Mouse (Mus musculus) CD4-positive helper T cell, adult 2 months (primary cell): ENCODE measurements at regions not wholly inside any gene's neighbourhood (a gene's known extent, or its start where the extent isn't known, plus 50 kb on each side); places are given as distances from the start of the nearest gene placed in this dataset.

ENCODE experiments used
- DNase-seq: peaks from one replicate; pipeline ENCODE4 v3.0.0-alpha.2; 2012; ENCODE audit warnings: low read depth, missing footprints, low spot score

DNA sequence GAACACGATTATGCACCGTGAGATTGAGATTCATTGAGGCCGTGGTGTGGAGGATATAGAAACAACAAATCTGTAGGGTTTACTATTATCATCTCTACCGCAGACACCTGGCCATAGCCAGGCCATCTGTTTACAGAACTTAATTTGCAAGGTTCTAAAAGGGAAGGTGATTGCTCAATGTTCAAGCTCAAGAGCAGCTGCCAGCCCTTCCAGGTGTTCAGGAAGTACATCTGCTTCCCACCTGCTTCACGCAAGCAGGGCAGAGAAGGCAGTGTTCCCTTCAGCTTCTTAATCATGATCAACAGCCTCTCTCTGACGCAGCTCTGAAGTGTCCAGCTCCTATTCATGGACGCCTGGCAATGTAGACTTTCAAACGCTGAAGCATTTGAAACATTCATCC, 202.4 kb upstream of the Prdm1 start:
- no peak for DNase-seq

- DNase-seq: no peak
These were observed 200.7 kb upstream of the Prdm1 start for GRCm38 (mm10) chr10:44728963-44729362.

DNA sequence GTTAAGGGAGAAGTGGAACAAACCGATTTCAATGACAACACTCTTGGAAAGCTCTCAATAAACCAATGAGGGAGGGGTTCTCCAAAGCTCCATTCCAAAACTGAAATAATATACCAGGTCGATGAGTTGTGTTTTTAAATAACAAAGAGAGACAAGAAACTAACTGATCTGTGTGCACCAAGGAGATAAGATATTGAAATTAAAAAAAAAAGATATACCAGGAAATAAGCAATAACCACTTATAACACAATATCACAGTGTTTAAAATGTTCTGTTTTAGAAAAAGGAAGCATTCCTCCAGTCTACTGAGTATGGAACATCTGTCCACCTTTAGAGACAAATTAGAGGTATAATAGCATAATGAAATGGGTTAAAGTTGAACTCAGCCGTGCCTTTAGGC, 196.3 kb upstream of the Prdm1 start:
- no peak for DNase-seq

GRCm38 (mm10) chr10:44723845-44724244, 195.5 kb upstream of the Prdm1 start:
- DNase-seq: no peak

GRCm38 (mm10) chr10:44723321-44723720, 195.0 kb upstream of the Prdm1 start:
- no peak for DNase-seq

- no peak for DNase-seq
These were observed 193.4 kb upstream of the Prdm1 start for GRCm38 (mm10) chr10:44721670-44722069.

GRCm38 (mm10) chr10:44716612-44717011, 188.3 kb upstream of the Prdm1 start:
- DNase-seq: no peak

DNA sequence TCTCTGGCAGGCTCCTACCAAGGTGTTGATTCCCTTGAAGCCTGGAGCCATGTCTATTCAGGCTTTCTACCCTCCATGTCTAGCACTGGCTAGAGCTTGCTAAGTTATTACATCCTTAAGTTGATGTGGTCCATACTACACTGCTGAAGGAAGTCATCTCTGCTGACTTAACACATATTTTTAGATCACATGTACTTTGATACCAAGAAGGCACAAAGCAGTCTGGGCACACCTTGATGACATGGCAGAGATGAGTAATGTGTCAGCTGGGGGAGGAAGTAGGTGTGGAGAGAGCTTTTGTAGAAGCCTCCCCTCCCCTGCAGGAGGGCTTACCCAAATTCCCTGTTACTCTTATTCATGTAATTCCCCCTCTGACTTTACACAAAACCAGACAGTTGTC, 187.6 kb upstream of the Prdm1 start:
- DNase-seq: no peak

DNA sequence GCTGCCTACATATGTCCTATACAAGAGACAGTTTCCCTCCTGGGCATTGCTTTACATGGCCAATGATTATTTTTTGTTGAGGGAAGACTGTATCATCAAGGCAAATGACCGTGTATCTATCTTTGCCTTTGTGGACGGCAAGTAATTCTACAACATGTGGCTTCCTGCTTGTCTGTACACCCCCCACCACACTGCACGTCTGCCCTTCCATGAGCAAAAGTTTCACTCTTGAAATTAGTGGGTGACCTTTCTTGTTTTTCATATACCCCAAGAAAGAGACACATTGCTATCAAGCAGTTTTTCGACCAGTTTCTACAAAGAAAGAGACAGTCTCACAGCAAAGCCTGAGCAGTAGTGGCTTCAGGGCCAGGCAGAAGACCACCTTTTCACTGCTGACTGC, 180.5 kb upstream of the Prdm1 start:
- DNase-seq: no peak

DNA sequence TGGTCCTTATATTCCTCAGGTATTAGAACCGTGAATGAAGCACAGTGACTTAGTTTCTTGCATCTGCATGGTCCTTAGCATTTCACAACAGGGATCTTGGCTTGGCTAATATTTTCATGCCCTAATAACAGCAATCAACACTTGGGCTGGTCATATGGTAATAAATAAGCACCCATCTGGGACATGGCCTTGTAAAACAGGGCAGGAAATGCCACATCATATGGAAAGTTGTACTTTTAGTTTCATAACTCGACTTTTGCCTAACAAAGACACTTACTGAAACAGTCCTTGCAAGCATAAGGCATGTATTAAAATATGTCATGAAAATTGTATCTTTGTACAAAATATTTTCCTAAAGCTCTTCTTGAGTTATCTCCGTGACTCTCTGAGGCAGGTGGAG, 175.8 kb upstream of the Prdm1 start:
- DNase-seq: peak; percentile 29

DNA sequence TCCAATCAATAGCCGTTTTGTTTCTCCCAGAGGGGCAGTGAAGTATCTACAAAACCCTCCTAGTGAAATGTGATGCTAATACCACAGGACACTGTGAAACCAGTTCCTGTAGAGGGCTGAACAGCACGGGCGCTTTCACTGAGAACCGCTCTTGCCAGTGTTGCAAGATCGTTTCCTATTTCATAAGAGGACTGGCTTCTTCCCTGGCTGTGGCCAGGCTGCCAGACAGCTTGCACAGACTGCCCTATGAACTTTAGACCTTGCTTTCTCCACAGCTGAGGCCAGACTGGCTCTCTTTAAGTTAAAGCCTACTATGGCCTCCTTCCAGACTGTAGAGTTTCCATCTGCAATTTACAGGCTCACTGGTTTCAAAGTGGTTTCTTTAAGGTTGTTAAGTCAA, 173.8 kb upstream of the Prdm1 start:
- DNase-seq: no peak

DNA sequence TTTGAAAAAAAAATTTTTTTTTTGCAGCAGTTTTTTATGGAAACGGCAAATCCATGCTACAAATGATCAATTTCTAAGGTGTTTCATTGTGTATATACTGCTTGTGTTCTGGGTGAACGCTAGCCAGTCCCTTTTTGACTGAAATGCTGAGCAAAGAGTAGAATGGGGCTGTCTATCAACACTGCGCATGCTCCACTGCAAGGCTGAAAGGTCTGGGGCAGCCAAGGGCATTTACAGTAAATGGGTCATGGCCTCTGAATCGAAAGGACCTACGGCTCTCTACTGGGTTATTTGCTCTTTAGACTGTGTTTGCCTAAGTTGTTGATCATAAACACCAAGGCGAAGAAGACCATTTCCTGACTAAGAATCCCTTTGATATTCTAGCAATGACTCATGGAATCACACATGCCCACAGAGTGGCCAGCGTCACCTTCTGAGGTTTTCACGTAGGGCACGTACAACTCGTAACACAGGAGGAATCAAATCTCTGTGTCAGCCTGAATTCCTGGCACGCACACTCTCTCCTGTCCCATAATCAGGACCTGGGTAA, 171.8 kb upstream of the Prdm1 start:
- DNase-seq: no peak

DNA sequence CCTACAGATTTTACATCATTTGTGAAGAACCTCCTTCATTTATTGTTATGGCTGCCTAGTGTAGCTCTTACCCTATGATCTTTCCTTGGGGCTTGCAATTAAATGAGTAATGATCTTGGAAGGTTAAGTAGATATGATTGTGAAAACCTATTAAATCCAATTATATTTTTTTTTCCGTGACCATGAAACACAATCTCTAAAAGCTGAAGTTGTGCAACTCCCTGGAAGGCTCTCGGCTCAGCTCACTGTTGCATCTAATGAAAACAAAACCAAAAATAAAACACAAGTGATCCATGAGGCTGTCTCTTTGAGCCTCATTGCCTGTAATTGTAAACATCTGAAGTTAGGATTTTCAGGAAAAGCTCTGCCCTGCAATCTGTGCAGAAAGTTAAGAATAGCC, 169.7 kb upstream of the Prdm1 start:
- no peak for DNase-seq

DNA sequence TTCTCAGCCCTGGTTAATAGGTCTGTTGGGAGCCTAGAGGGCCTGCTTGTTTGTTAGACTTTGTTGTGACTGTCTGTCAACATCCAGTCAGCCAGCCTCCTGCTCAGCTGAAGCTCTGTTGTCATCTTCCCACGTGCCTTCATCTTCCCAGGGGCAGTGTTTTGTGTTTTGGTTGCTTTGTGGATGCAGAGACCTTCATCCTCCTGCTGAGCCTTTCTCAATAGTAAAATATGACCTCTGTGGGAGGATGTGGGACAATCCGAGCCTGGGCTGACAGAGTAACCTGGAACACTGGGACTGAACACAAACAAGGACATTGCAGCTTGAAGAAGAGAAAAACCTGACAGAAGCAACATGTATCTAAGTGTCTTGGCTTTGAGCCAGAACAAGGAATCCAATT, 168.7 kb upstream of the Prdm1 start:
- no peak for DNase-seq

GRCm38 (mm10) chr10:44691590-44692327, 163.5 kb upstream of the Prdm1 start:
- DNase-seq: no peak

DNA sequence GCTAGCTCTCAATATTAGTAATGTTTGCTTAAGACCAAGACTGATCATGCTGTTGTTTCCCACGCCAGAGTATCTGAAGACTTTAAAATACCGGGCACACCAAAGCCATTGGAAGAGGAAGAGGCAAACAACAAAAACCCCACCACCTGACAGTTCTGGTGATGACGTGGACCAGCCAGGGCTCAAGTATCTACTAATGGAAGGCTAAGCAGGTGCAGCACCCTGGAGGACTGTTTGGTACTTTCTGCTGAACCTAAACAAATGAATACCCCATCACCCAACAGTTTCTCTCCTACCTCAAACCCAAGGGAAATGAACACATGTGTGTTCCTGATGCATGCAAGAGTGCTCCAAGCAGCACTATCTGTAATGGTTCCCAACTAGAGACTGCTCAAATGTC, 160.3 kb upstream of the Prdm1 start:
- DNase-seq: no peak

GRCm38 (mm10) chr10:44686055-44686454, 157.8 kb upstream of the Prdm1 start:
- no peak for DNase-seq

DNA sequence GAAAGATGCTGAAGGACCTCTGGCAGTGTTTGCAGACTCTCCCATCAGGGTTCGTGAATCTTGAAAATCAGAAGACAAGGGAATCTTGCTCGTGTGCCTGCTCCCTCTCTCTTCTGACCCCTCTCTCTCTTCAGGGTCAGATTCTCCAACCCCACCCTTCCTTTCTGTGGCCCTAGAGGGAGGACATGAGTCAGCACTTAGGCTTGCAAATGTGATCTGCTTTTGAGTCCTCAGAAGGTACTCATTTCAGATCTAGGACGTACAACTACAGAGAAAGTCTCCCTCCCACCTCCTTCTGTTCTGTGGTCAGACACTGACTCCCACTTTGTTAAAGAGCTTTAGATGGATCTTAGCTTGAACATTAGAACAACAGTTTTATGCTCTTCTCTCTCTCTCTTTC, 156.9 kb upstream of the Prdm1 start:
- no peak for DNase-seq

DNA sequence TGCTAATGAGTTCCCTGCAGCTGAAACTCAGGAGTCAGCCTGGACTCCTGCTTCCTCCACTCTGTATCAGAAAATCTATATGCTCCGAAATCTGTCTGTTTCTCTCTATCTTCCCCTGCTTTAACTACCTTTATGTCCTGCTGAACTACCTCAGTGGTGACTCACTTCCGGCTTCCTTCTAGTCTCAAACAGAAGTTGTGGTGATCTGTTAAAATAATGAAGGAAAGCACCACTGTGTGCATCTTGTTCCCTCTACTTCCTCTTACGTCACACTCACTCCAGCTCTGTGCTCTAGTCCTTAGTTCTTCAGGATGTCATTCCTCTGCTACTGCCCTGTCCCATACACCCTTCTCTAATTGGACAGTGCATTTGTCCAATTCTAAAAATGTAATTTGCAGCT, 148.2 kb upstream of the Prdm1 start:
- DNase-seq: peak; percentile 7

- no peak for DNase-seq
These were observed 137.3 kb upstream of the Prdm1 start for GRCm38 (mm10) chr10:44665509-44666144.

DNA sequence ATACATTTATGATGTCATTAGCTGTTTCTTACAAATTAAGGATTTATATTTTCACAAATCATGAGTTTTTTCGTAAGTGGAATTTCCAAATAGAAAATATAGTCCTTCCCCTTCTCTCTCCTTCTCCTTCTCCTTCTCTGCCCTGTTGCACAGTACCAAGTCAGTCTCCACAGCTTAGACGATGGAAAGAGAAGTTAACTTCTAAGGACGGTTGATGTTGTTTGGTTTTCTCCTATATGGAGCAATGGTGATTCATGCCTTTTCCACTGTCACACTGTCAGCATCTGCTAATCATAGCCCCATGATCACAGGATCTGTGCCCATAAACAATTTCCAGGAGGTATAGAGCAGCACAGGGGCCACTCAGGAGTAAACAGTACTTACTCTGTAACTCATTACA, 131.2 kb upstream of the Prdm1 start:
- no peak for DNase-seq

DNA sequence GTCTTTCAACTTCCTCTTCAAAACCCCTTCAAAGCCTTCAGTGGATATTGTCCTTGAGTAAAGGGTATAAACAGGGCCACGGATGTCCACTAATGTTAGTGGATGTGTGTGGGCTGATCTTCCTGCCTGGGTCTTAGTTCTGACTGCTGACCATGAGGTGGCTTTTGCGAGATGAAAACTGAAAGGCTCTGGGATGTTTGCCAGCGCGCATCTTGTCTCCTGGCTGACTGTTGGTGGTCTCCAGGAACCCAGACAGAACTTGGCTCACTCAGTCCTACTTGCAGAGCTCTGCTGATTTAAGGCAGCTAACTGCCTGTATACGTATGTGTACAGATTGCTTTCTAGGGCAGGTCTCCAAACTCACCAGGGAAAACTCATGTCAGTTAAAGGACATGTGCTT, 125.5 kb upstream of the Prdm1 start:
- no peak for DNase-seq

- no peak for DNase-seq
These were observed 118.7 kb upstream of the Prdm1 start for GRCm38 (mm10) chr10:44647021-44647420.
